Mouse (Mus musculus) left cerebral cortex, adult 6 months (tissue): ENCODE measurements around the gene Gata1. TPM values are rescaled to one million over a fixed set of nuclear protein-coding genes. Genes with fewer than 3 reads are reported as not detected.

Experiments
- long read RNA-seq, 2 experiments: library from polyadenylated mRNA; unstranded; transcript quantifications; one replicate each; pipeline ENCODE4 v2.0.0; 2019 to 2020
- polyA plus RNA-seq: library from polyadenylated mRNA; unstranded; fragments of <200 nt; fragmentation: Nextera tagmentation; gene quantifications from 2 replicates; pipeline ENCODE4 v1.2.3, GENCODE M21; 2021

The Gata1 gene
- not detected in 2 replicates for polyA plus RNA-seq
- long read RNA-seq, experiment 1: 0 reads
- long read RNA-seq, experiment 2: 0 reads

GRCm38 (mm10) chrX:7977892-7978291 is at the start of gene Gata1:
Gene Gata1 (minus strand): TSS chrX:7978071.

DNA sequence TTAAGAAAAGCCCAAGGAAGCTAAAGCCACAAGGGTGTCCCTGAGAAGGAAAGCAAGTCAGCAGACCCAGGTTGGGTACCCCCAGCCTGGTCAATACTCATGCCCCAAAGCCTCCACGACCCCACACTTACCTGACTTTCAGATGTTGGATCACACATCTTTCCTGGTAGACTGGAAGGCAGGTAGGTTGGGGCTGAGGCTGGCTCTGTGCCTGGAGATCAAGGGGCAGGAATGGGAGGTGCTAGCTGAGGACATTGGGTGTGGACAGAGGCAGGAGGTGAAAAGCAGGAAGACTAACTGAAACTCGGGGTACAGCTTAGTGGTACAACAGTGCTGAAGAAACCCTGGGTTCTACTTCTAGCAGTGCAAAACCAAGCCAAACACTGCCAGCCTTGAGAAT is 40.4 kb upstream of the Gata1 start, which contains the start of gene Glod5:
TSS of gene Glod5 (minus strand) at position 207 of the 400 bp plus-strand sequence.

GRCm38 (mm10) chrX:7947108-7947899 is 30.6 kb downstream of the Gata1 start, which contains the start of gene Hdac6:
Gene Hdac6 (minus strand): TSS chrX:7947889.

DNA sequence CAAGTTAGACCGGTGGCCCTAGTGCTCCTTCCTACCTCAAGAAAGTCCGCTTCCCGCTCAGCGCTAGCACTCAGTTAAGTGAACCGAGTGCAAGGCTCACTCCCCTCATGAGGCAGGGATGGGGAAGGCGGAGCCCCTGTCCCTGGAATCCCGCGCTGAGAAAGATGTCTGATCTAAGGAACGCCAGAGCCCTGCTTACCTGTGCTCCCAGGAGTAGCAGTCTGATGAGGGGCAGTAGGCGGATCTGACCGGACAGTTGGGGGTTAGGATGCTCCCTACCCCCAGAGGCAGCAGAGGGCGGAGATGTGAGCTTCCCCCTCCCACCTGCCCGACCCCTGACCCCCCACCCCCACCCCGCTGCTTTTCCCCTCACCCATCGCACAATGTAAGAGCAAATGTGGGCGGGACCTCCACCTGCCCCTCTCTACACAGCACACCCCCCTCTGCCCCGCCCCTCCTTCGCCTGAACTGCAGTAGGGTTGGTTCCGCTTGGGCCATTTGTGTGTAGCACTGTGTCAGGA is 49.5 kb downstream of the Gata1 start, which contains the start of gene Eras:
TSS of gene Eras (minus strand) at position 338 of the 521 bp plus-strand sequence.

GRCm38 (mm10) chrX:7919601-7920383 is 58.1 kb downstream of the Gata1 start, which contains the start of gene Pcsk1n:
Gene Pcsk1n (plus strand): TSS chrX:7919822.

Other genes starting within 250 kb of the Gata1 start
- gene Praf2, start 249.6 kb downstream of the Gata1 start, polyA plus RNA-seq: 110 and 132 TPM in 2 replicates
- gene Ccdc120, start 227.2 kb downstream of the Gata1 start, polyA plus RNA-seq: 7.5 and 8.8 TPM in 2 replicates
- 7.3 and 12.4 TPM in 2 replicates for gene Tfe3, start 215.5 kb downstream of the Gata1 start, polyA plus RNA-seq
- gene Gripap1, start 188.3 kb downstream of the Gata1 start, polyA plus RNA-seq: 35.3 and 40.6 TPM in 2 replicates
- 3.7 and 5.4 TPM in 2 replicates for gene Kcnd1, start 155.8 kb downstream of the Gata1 start, polyA plus RNA-seq
- gene Otud5, start 136.7 kb downstream of the Gata1 start, polyA plus RNA-seq: 6.5 and 37.5 TPM in 2 replicates
- 34.2 and 39.8 TPM in 2 replicates for gene Pim2, start 99.8 kb downstream of the Gata1 start, polyA plus RNA-seq
- 17.0 and 19.7 TPM in 2 replicates for gene Slc35a2, start 94.0 kb downstream of the Gata1 start, polyA plus RNA-seq
- 64.3 and 77.7 TPM in 2 replicates for gene Pqbp1, start 78.8 kb downstream of the Gata1 start, polyA plus RNA-seq
- 52.7 and 64.9 TPM in 2 replicates for gene Timm17b, start 78.7 kb downstream of the Gata1 start, polyA plus RNA-seq
- not detected in 2 replicates for gene Gm10491, start 70.2 kb downstream of the Gata1 start, polyA plus RNA-seq
- not detected in 2 replicates for gene Gm10490, start 68.5 kb downstream of the Gata1 start, polyA plus RNA-seq
- 460 and 1,161 TPM in 2 replicates for gene Pcsk1n, start 58.2 kb downstream of the Gata1 start, polyA plus RNA-seq
- not detected in 2 replicates for gene Eras, start 49.5 kb downstream of the Gata1 start, polyA plus RNA-seq
- 9.2 and 9.8 TPM in 2 replicates for gene Hdac6, start 30.2 kb downstream of the Gata1 start, polyA plus RNA-seq
- gene Glod5, start 40.4 kb upstream of the Gata1 start, polyA plus RNA-seq: 0.33 TPM in 1 of 2 replicates, not detected in the other
- gene Suv39h1, start 96.7 kb upstream of the Gata1 start, polyA plus RNA-seq: 7.6 and 9.3 TPM in 2 replicates
- 0.25 and 0.46 TPM in 2 replicates for gene Was, start 112.4 kb upstream of the Gata1 start, polyA plus RNA-seq
- 17.2 and 22.4 TPM in 2 replicates for gene Wdr13, start 154.8 kb upstream of the Gata1 start, polyA plus RNA-seq
- 160 and 174 TPM in 2 replicates for gene Rbm3, start 167.8 kb upstream of the Gata1 start, polyA plus RNA-seq
- gene Tbc1d25, start 198.1 kb upstream of the Gata1 start, polyA plus RNA-seq: 10.7 and 11.2 TPM in 2 replicates
- gene Ebp, start 215.4 kb upstream of the Gata1 start, polyA plus RNA-seq: 21.2 and 23.3 TPM in 2 replicates
- 57.0 and 59.0 TPM in 2 replicates for gene Porcn, start 228.5 kb upstream of the Gata1 start, polyA plus RNA-seq